In the genomic region with DNA sequence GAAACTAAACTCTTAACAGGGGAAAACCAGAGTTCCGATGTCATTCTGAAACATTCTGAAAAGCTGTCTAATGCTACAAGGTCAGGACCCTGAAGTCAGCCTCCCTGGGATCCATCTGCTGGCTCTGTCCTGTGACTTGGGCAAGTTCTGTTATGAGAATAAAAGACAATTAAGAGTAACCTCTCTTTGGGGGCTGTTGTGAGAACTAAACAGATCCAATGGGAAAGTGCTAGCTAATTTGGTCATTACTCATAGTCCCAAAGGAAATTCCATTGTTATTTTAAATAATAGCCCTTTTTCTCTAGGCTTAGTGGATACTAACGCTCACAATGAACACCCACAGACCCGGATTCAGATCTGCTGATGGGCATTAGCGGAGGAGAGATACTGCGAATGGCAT, we compare ENCODE assay signal across 9 mouse cellular contexts.
"Had no signal": no experiment of that assay in that cellular context is flagged by ENCODE, and none has a peak within 500 bp of the region (broad histone marks: within the 10 kb centered on the region; RNA-seq: fewer than 3 reads in every experiment).

No protein-coding gene starts in this region.

- DNase-seq: kidney, postnatal 14 days; left cerebral cortex, postnatal 4 days; lung, adult 18-20 months; midbrain, embryonic 14.5 days; thymus, adult 2 months; thymus, postnatal 25 days had no signal

- H3K4me3 ChIP-seq: limb, embryonic 13.5 days; neural tube, embryonic 12.5 days had no signal

- H3K9ac ChIP-seq: limb, embryonic 13.5 days; liver, embryonic 14.5 days; neural tube, embryonic 12.5 days had no signal

- H3K27me3 ChIP-seq: limb, embryonic 13.5 days; neural tube, embryonic 12.5 days had no signal

- H3K4me2 ChIP-seq: limb, embryonic 13.5 days; neural tube, embryonic 12.5 days had no signal

- H3K9me3 ChIP-seq: limb, embryonic 13.5 days; neural tube, embryonic 12.5 days had no signal

- H3K36me3 ChIP-seq: limb, embryonic 13.5 days; neural tube, embryonic 12.5 days had no signal

- H3K27ac ChIP-seq: limb, embryonic 13.5 days; liver, embryonic 14.5 days; neural tube, embryonic 12.5 days had no signal
